Mouse (Mus musculus): ENCODE measurements at regions not wholly inside any gene's neighbourhood (a gene's known extent, or its start where the extent isn't known, plus 50 kb on each side); places are given as distances from the start of the nearest gene placed in this dataset.
"Not testable (repeated sequence)": the region's sequence is repeated elsewhere in the genome, so short reads cannot be mapped to it uniquely, and the experiment has no call there.

GRCm38 (mm10) chr11:12913401-12913800 is 448.6 kb upstream of the Cobl start:
- DNase-seq = not testable (repeated sequence)

GRCm38 (mm10) chr11:12873712-12874111 is 409.0 kb upstream of the Cobl start:
- DNase-seq = no peak

- DNase-seq = no peak
Observed at GRCm38 (mm10) chr11:12872802-12873201, 408.0 kb upstream of the Cobl start.

GRCm38 (mm10) chr11:12872399-12872798 is 407.6 kb upstream of the Cobl start:
- no peak for DNase-seq

- DNase-seq = no peak
Observed at GRCm38 (mm10) chr11:12867541-12867940, 402.8 kb upstream of the Cobl start.

- peak; percentile 69 to 81 for DNase-seq
Observed at GRCm38 (mm10) chr11:12865034-12865620, 400.4 kb upstream of the Cobl start.

GRCm38 (mm10) chr11:12859344-12859930 is 394.7 kb upstream of the Cobl start:
- DNase-seq = no peak

GRCm38 (mm10) chr11:12858274-12858884 is 393.6 kb upstream of the Cobl start:
- DNase-seq = no peak

- DNase-seq = no peak
Observed at GRCm38 (mm10) chr11:12857358-12858199, 392.8 kb upstream of the Cobl start.

- DNase-seq = no peak
Observed at GRCm38 (mm10) chr11:12847793-12848192, 383.0 kb upstream of the Cobl start.

- DNase-seq = no peak
Observed at GRCm38 (mm10) chr11:12843631-12844423, 379.1 kb upstream of the Cobl start.

GRCm38 (mm10) chr11:12841393-12841792 is 376.6 kb upstream of the Cobl start:
- DNase-seq = no peak

- DNase-seq = peak in 1 of 2 experiments; percentile 2
Observed at GRCm38 (mm10) chr11:12837920-12838319, 373.2 kb upstream of the Cobl start.

GRCm38 (mm10) chr11:12837387-12837786 is 372.6 kb upstream of the Cobl start:
- no peak for DNase-seq

- DNase-seq = no peak
Observed at GRCm38 (mm10) chr11:12836387-12836786, 371.6 kb upstream of the Cobl start.

- no peak for DNase-seq
Observed at GRCm38 (mm10) chr11:12812021-12812420, 347.3 kb upstream of the Cobl start.

GRCm38 (mm10) chr11:12810949-12811881 is 346.5 kb upstream of the Cobl start:
- DNase-seq = peak; percentile 71 to 74
